Mouse (Mus musculus): ENCODE measurements around the gene Meioc. TPM values are rescaled to one million over a fixed set of nuclear protein-coding genes. Genes with fewer than 3 reads are reported as not detected.
A peak's percentile ranks its signal among the peaks of the same experiment; 100 is the strongest.

The Meioc gene
- total RNA-seq, 1 experiment: 9.8 TPM

DNA sequence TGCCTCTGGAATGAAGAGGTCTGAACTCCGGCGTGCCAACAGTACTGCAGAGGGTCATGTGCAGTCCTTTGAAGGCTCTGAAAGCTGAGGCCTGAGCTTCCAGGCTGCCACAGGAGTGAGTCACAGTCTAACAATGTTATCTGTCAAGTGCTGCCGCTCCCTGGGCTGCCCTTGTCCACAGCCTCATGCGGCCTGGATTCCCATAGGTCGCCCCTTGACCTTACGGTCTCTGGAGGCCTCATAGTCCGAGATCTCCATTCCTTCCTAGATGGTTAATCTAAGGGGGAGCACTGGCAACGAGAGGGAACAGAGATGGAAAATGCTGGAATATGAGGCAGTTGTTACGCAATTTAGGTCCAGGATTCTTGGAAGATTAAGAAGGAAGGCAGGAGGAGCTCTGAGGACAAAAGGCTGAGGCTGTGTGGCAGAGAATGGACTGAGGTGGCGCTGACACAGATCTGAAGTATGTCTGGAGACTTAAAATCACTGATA, 19.6 kb upstream of the Meioc start:
- Histone ChIP-seq H3K36me3 (ENCODE audit: control insufficient read depth, insufficient read depth, low read length, poor library complexity, severe bottlenecking) (no peaks in the 10 kb centered on the region), H3K4me1 (ENCODE audit: control insufficient read depth in 2 of 2, insufficient read depth in 2 of 2, low read length in 2 of 2, poor library complexity in 1 of 2) (no peaks in the 10 kb centered on the region), H3K4me3 (ENCODE audit: insufficient read depth in 1 of 2, low read depth in 1 of 2, low read length in 2 of 2, poor library complexity in 1 of 2, severe bottlenecking in 1 of 2) (no peak overlapping the region), H3K27ac (ENCODE audit: insufficient read depth, low read depth, low read length, poor library complexity, severe bottlenecking) (no peak overlapping the region), H3K9me3 (ENCODE audit: control insufficient read depth, insufficient read depth, low read depth, low read length) (no peaks in the 10 kb centered on the region), H3K9ac (ENCODE audit: insufficient read depth, low read depth, low read length, poor library complexity, severe bottlenecking) (no peak overlapping the region)
- in situ Hi-C loops (cut with MboI; ENCODE audit: low sequenced_read_pairs in 2 of 2, unreplicated experiment in 2 of 2): no loop called here
- no peak for DNase-seq (ENCODE audit: low read depth, low spot score)
- TF ChIP-seq CHD2 (IDR thresholded peaks at IDR 0.05; ENCODE audit: low read depth, low read length) (no peak), HCFC1 (IDR thresholded peaks at IDR 0.05; ENCODE audit: borderline replicate concordance, insufficient read depth, low read length) (no peak), ZNF384 (IDR thresholded peaks at IDR 0.05; ENCODE audit: low read depth, low read length) (no peak), ZC3H11A (IDR thresholded peaks at IDR 0.05; ENCODE audit: borderline replicate concordance, low read depth, low read length) (no peak), MAFK (IDR thresholded peaks at IDR 0.05; ENCODE audit: insufficient read depth, low read depth, low read length) (no peak)

DNA sequence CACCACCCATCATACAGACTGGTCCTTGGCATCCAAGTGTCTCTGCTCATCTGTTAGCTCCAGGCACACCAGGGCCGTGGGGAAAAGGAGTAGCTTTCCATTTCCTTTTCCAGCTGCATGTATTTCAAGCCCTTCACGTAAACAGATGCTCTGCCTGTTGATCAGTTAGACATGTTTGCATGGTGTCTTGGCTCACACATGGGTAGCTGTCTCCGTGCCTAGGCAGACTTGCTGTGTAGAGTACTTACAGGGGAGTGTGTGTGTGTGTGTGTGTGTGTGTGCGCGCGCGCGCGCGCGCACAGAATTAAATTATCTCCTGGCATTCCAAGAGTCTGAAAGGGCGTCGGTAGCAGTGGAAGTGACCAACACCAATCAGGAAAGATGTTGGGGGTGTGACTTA, 17.3 kb upstream of the Meioc start:
- TF ChIP-seq ZNF384 (IDR thresholded peaks at IDR 0.05; ENCODE audit: low read depth, low read length) (no peak), CHD2 (IDR thresholded peaks at IDR 0.05; ENCODE audit: low read depth, low read length) (no peak), HCFC1 (IDR thresholded peaks at IDR 0.05; ENCODE audit: borderline replicate concordance, insufficient read depth, low read length) (no peak), MAFK (IDR thresholded peaks at IDR 0.05; ENCODE audit: insufficient read depth, low read depth, low read length) (no peak), ZC3H11A (IDR thresholded peaks at IDR 0.05; ENCODE audit: borderline replicate concordance, low read depth, low read length) (no peak)
- no peak for DNase-seq (ENCODE audit: low read depth, low spot score)
- Histone ChIP-seq H3K27ac (ENCODE audit: insufficient read depth, low read depth, low read length, poor library complexity, severe bottlenecking) (no peak overlapping the region), H3K4me3 (ENCODE audit: insufficient read depth in 1 of 2, low read depth in 1 of 2, low read length in 2 of 2, poor library complexity in 1 of 2, severe bottlenecking in 1 of 2) (no peak overlapping the region), H3K36me3 (ENCODE audit: control insufficient read depth, insufficient read depth, low read length, poor library complexity, severe bottlenecking) (no peaks in the 10 kb centered on the region), H3K9me3 (ENCODE audit: control insufficient read depth, insufficient read depth, low read depth, low read length) (no peaks in the 10 kb centered on the region), H3K9ac (ENCODE audit: insufficient read depth, low read depth, low read length, poor library complexity, severe bottlenecking) (no peak overlapping the region), H3K4me1 (ENCODE audit: control insufficient read depth in 2 of 2, insufficient read depth in 2 of 2, low read length in 2 of 2, poor library complexity in 1 of 2) (no peaks in the 10 kb centered on the region)
- in situ Hi-C loops (cut with MboI; ENCODE audit: low sequenced_read_pairs in 2 of 2, unreplicated experiment in 2 of 2): no loop called here

DNA sequence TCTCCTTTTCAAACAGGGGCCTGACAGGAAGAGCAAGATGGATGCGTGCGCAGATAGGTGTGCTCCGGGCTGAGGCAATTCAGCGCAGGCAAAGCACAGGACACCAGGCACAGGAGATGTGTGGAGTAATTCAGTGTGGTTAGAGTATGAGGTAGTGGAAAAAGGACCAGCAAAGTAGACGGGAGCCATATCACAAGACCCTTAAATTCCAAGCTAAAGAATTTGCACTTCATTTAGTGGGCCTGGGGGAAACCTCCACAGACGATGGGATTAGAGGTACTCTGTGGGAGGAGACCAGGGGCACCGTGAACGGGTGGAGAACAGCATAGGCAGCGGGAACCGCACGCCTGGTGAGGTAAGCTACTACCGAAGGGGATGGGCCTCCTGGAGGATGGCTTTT, 15.6 kb upstream of the Meioc start:
- Histone ChIP-seq H3K4me3 (ENCODE audit: insufficient read depth in 1 of 2, low read depth in 1 of 2, low read length in 2 of 2, poor library complexity in 1 of 2, severe bottlenecking in 1 of 2) (no peak overlapping the region), H3K9ac (ENCODE audit: insufficient read depth, low read depth, low read length, poor library complexity, severe bottlenecking) (no peak overlapping the region), H3K27ac (ENCODE audit: insufficient read depth, low read depth, low read length, poor library complexity, severe bottlenecking) (no peak overlapping the region), H3K36me3 (ENCODE audit: control insufficient read depth, insufficient read depth, low read length, poor library complexity, severe bottlenecking) (no peaks in the 10 kb centered on the region), H3K9me3 (ENCODE audit: control insufficient read depth, insufficient read depth, low read depth, low read length) (no peaks in the 10 kb centered on the region), H3K4me1 (ENCODE audit: control insufficient read depth in 2 of 2, insufficient read depth in 2 of 2, low read length in 2 of 2, poor library complexity in 1 of 2) (peaks cover 0 to 2% of the 10 kb centered on the region in 2 experiments; a peak in 1 of 4 replicates)
- in situ Hi-C loops (cut with MboI; ENCODE audit: low sequenced_read_pairs in 2 of 2, unreplicated experiment in 2 of 2): no loop called here
- no peak for DNase-seq (ENCODE audit: low read depth, low spot score)
- TF ChIP-seq ZC3H11A (IDR thresholded peaks at IDR 0.05; ENCODE audit: borderline replicate concordance, low read depth, low read length) (no peak), CHD2 (IDR thresholded peaks at IDR 0.05; ENCODE audit: low read depth, low read length) (no peak), ZNF384 (IDR thresholded peaks at IDR 0.05; ENCODE audit: low read depth, low read length) (no peak), HCFC1 (IDR thresholded peaks at IDR 0.05; ENCODE audit: borderline replicate concordance, insufficient read depth, low read length) (no peak), MAFK (IDR thresholded peaks at IDR 0.05; ENCODE audit: insufficient read depth, low read depth, low read length) (no peak)

DNA sequence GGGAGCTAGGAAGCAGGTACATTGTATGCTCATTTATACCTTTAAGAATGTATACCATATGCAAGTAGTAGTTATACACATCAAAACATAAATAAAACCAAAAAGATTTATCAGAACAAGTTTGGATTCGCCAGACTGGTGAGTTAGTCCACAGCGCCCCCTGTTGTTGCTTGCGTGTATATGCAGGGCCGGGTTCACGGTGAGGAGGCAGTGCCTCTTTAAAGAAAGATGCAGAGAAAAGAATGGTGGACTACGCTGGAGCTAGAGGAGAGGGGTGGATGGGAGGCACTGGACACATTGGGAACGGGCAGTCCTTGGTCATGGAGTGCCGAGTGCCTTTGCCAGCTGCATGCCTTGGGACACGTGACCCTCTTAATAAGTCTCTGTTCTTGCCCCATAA, 12.1 kb upstream of the Meioc start:
- H3K9me3 ChIP-seq (ENCODE audit: control insufficient read depth, insufficient read depth, low read depth, low read length): no peaks in the 10 kb centered on the region
- H3K27ac ChIP-seq (ENCODE audit: insufficient read depth, low read depth, low read length, poor library complexity, severe bottlenecking): no peak overlapping the region
- H3K36me3 ChIP-seq (ENCODE audit: control insufficient read depth, insufficient read depth, low read length, poor library complexity, severe bottlenecking): no peaks in the 10 kb centered on the region
- TF ChIP-seq CHD2 (IDR thresholded peaks at IDR 0.05; ENCODE audit: low read depth, low read length) (no peak), HCFC1 (IDR thresholded peaks at IDR 0.05; ENCODE audit: borderline replicate concordance, insufficient read depth, low read length) (no peak), ZNF384 (IDR thresholded peaks at IDR 0.05; ENCODE audit: low read depth, low read length) (no peak), MAFK (IDR thresholded peaks at IDR 0.05; ENCODE audit: insufficient read depth, low read depth, low read length) (no peak), ZC3H11A (IDR thresholded peaks at IDR 0.05; ENCODE audit: borderline replicate concordance, low read depth, low read length) (peak; percentile 54; the same call in 1 of the 2 replicates)
- H3K4me3 ChIP-seq (ENCODE audit: insufficient read depth in 1 of 2, low read depth in 1 of 2, low read length in 2 of 2, poor library complexity in 1 of 2, severe bottlenecking in 1 of 2): no peak overlapping the region
- no peak overlapping the region for H3K9ac ChIP-seq (ENCODE audit: insufficient read depth, low read depth, low read length, poor library complexity, severe bottlenecking)
- peak; percentile 65 for DNase-seq (ENCODE audit: low read depth, low spot score)
- in situ Hi-C loops (cut with MboI; ENCODE audit: low sequenced_read_pairs in 2 of 2, unreplicated experiment in 2 of 2): loop anchor here in 1 of 2 experiments (5.0 to 10.0 kb wide), 2 partner anchors 84 to 157 kb away; no protein-coding TSS in a partner anchor
- H3K4me1 ChIP-seq (ENCODE audit: control insufficient read depth in 2 of 2, insufficient read depth in 2 of 2, low read length in 2 of 2, poor library complexity in 1 of 2): peaks cover 0 to 2% of the 10 kb centered on the region in 2 experiments; a peak in 1 of 4 replicates
